Mouse (Mus musculus): Measurements from ENCODE around the gene Pdilt.

GRCm38 (mm10) chr7:119459185-119459584 is 64.1 kb downstream of the Pdilt start, which contains the start of gene Gp2:
- TF ChIP-seq CTCF (IDR thresholded peaks at IDR 0.05; ENCODE audit: low read depth, low read length): no peak
- TF ChIP-seq GATA1 (IDR thresholded peaks at IDR 0.05; ENCODE audit: borderline replicate concordance, low read length): no peak
- no peak for TF ChIP-seq POLR2AphosphoS5 (IDR thresholded peaks at IDR 0.05; ENCODE audit: insufficient replicate concordance, low read depth, low read length)
- no peak for TF ChIP-seq TAL1 (conservative IDR thresholded peaks at IDR 0.05; ENCODE audit: low read depth, low read length)
- TF ChIP-seq GATA2 (IDR thresholded peaks at IDR 0.05; ENCODE audit: borderline replicate concordance, low read depth, low read length): no peak
